ENCODE assay signal across 20 mouse cellular contexts in the genomic region with DNA sequence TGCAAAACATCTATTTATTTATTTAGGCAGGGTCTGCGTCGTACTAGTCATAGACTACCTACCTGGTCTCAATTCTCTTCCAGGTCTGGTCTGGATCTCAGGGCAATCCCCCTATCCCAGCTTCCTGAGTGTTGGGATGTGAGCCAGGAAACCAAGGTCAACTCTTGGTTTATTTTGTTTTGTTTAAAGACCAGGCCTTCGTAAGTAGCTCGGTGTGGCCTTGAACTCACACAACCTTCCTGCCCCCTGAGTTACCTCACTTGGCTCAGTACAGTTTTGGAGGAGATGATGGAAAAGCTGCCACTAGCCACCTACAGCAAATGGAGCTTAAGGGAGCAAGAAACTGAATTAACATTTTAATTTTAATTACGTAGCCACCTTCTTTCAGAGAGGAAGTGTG. TPM values are rescaled to one million over a fixed set of nuclear protein-coding genes. Genes with fewer than 3 reads are reported as not detected.
"Had no signal": no experiment of that assay in that cellular context is flagged by ENCODE, and none has a peak within 500 bp of the region (broad histone marks: within the 10 kb centered on the region; RNA-seq: fewer than 3 reads in every experiment).

No protein-coding gene starts in this region.

- H3K4me1 ChIP-seq: midbrain, embryonic 10.5 days; midbrain, embryonic 12.5 days; neural tube, embryonic 13.5 days; neural tube, embryonic 15.5 days had no signal

- H3K27me3 ChIP-seq: midbrain, embryonic 12.5 days; neural tube, embryonic 13.5 days; neural tube, embryonic 15.5 days had no signal

- H3K4me2 ChIP-seq: lung, embryonic 14.5 days; midbrain, embryonic 12.5 days; neural tube, embryonic 13.5 days; neural tube, embryonic 15.5 days had no signal

- H3K9me3 ChIP-seq: neural tube, embryonic 13.5 days; neural tube, embryonic 15.5 days had no signal

- H3K9ac ChIP-seq: lung, embryonic 14.5 days; midbrain, embryonic 12.5 days; neural tube, embryonic 13.5 days; neural tube, embryonic 15.5 days had no signal

- H3K27ac ChIP-seq: midbrain, embryonic 10.5 days; midbrain, embryonic 12.5 days; neural tube, embryonic 13.5 days; neural tube, embryonic 15.5 days had no signal

- ATAC-seq: midbrain, embryonic 16.5 days had no signal

- H3K36me3 ChIP-seq: midbrain, embryonic 10.5 days; midbrain, embryonic 12.5 days; neural tube, embryonic 13.5 days; neural tube, embryonic 15.5 days had no signal

- DNase-seq: lung, embryonic 14.5 days; lung, postnatal 10 days; lung, postnatal 4 days; midbrain, embryonic 14.5 days; retina, postnatal 1 day; right cerebral cortex, adult 18-20 months; right cerebral cortex, postnatal 25 days; right cerebral cortex, postnatal 4 days; spleen, adult 18-20 months; thymus, adult 18-20 months; thymus, postnatal 14 days; thymus, postnatal 36 days had no signal

- H3K4me3 ChIP-seq: midbrain, embryonic 10.5 days; midbrain, embryonic 12.5 days; myocyte; neural tube, embryonic 13.5 days; neural tube, embryonic 15.5 days had no signal

RNA-seq across cellular contexts. Expression of a gene that starts 24.1 kb away (rescaled TPM):
- total RNA-seq: megakaryocyte-erythroid progenitor cell, adult 5-6 weeks had no signal
- polyA plus RNA-seq: midbrain, embryonic 10.5 days; midbrain, embryonic 12.5 days; midbrain, embryonic 14.5 days; midbrain, embryonic 16.5 days; neural tube, embryonic 11.5 days; neural tube, embryonic 15.5 days had no signal
